Mouse (Mus musculus): ENCODE measurements around the gene Rab40c.

DNA sequence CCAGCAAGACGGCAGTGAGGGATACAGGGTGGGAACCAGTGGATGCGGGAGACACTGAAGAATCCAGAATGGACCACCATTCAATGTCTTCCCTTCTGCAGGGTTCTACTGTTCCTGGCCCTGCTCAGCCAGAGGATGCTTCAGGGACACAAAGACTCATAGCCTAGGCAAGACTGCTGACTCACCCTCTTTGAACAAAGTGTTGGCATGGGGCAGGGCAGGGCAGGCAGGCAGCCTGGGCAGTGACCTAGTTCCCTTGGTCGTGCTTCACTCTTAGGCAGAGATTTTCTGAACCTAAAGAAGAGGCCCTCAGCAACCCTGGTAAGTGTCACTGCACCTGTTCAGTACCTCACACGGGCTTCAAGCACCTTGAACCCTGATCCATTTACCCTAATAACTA lies 7.7 kb downstream of the Rab40c start:
- TF ChIP-seq CTCF (IDR thresholded peaks at IDR 0.05; ENCODE audit: low read depth) (no peak), EP300 (IDR thresholded peaks at IDR 0.05; ENCODE audit: low read depth) (no peak)

Measured in heart, postnatal 0 days (tissue).